Mouse (Mus musculus): ENCODE measurements around the gene Agap1. TPM values are rescaled to one million over a fixed set of nuclear protein-coding genes. Genes with fewer than 3 reads are reported as not detected.
A peak's percentile ranks its signal among the peaks of the same experiment; 100 is the strongest.

The Agap1 gene
- total RNA-seq, 2 experiments from 2014 or later = 21.7 to 29.5 TPM

DNA sequence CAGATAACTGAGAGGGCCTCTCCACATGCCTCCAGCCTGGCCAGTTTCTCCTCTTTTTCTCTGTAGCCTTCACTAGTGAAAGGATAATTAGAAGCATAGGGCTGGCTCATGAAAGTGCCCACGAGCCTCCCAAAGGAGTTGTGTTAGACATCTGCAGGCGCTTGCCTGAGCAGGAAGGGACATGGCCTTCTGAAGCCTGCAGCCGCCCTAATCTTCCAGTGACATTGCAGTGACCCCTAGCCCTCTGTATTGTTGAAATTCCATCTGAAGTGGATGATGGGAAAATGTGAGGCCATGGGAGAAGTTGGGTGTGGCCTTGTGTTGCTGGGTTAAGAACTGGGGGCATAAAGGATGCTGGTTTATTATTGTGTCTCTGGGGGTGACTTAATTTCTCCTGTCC lies 269.5 kb downstream of the Agap1 start:
- no peak for ATAC-seq (replicated peaks; ENCODE audit: low FRiP score, low TSS enrichment, poor library complexity, severe bottlenecking)

DNA sequence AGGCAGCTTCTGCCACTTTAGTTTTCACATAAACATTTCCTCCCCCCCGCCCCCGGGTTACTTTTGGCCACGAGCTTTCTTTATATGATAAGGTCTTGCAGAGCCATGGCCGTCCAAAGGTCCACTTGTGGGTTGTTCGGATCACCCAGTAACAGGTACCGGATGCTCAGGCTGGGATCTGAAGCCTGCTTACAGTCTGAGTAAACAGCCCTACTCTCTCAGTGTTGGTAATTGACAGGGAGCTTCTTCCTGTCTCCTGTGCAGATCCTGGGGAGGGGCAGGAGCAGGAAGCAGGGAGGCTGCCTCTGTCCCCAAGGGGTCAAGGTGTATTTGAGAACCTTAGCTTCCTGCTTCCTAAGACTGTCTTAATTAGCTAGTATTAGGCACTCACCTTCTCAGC lies 269.9 kb downstream of the Agap1 start:
- no peak for ATAC-seq (replicated peaks; ENCODE audit: low FRiP score, low TSS enrichment, poor library complexity, severe bottlenecking)

DNA sequence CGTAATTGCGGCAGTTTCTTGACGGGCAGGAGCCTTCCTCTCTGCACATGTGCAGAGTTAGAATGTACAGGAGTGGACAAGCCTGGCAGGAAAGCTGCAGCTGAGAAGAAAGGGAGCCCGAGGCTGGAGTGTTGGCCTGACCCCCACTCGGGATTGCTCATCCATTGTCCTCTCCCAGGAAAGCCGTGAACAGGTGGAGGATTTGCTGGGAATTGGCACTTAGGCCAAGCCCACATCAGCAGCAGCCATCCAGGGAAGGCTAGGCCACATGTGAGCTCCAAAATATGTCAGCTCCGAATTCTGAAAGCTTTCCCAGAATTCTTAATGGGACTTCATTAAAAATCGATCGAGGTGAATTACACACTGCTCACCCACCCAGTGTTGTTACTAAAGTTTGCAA lies 270.4 kb downstream of the Agap1 start:
- ATAC-seq (replicated peaks; ENCODE audit: low FRiP score, low TSS enrichment, poor library complexity, severe bottlenecking) = no peak

DNA sequence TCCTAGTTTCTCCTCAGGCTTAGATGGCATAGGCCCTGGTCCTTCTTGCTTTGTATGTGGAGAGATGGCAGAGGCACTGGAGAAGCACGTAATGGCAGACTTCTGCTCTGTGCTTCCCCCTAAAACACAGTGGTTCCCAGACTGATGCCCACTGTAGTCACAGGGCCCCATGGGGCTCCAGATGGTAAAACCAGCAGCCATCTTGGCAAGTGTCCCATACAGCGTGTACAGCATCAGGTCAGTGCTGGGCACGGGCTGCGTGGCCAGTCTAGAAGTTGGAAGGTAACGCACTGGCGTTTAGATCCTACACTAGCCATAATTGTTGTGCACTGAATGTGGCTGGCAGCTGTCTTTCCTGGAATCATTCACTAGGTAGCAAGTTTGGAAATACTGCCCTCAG lies 273.9 kb downstream of the Agap1 start:
- no peak for ATAC-seq (replicated peaks; ENCODE audit: low FRiP score, low TSS enrichment, poor library complexity, severe bottlenecking)

DNA sequence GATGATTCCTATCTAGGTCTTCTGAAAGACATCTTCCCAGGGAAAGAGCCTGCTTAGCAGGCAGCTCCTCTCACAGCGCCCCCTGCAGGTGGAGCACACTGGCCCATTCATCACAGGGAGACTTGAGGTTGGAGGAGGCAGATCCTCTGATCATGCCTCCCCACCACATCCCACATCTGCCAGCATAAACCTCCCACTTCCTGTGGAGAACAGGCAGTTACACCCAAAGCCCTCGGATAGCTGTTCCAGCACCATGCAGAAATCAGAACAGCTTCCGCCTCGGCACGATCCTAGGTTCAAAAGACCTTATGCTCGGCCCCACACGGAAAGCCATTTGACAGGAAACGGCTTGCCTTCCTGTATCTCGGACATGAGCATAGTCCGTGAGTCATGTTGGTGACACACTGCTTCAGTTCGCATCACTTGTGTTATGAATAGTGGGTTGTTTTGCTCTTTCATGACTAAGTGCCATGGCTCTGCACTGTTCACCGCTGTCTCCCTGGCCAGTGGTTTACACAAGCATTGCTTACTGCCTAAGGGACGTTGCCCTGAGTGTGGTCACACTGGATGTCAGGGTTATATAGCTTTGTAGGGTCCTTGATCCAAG lies 276.1 kb downstream of the Agap1 start:
- ATAC-seq (replicated peaks; ENCODE audit: low FRiP score, low TSS enrichment, poor library complexity, severe bottlenecking) = no peak

DNA sequence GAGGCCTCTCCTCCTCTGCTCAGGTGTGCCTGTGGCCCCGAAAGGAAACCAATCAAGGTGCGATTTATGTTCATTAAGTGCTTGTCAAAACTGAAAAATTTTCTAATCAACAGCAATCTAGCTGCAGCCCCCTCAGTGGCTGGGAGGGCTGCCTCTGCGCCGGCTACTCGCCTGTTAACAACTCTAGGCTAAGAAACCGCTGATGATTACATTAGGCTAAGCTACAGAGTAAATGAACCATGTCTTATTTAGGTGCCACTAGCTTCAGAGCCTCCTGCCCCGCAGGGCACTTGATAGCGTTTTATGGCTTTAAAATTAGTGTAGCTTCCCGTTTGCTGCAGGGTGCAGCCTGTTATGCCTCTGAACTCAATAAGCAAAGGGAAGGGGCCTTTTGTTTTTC lies 279.8 kb downstream of the Agap1 start:
- ATAC-seq (replicated peaks; ENCODE audit: low FRiP score, low TSS enrichment, poor library complexity, severe bottlenecking) = no peak

DNA sequence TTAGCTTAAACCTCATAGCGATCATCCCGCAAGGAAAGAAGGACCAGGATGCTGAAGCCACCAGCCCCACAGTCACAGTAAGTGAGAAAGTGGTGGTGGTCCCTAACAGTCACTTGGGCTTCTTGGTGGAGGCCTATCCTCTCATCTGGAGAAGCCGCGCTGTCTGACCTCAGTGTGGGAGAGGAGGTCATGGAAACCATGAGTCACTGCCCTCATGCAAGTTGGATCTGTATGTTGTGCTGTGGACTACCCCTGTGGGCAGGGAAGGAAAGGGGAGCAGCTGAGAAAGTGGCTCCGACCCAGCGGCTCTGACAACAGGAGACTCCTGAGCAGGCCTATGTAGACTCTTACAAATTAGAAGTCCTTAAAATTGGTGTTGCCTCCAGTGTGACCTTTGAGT lies 280.5 kb downstream of the Agap1 start:
- no peak for ATAC-seq (replicated peaks; ENCODE audit: low FRiP score, low TSS enrichment, poor library complexity, severe bottlenecking)

DNA sequence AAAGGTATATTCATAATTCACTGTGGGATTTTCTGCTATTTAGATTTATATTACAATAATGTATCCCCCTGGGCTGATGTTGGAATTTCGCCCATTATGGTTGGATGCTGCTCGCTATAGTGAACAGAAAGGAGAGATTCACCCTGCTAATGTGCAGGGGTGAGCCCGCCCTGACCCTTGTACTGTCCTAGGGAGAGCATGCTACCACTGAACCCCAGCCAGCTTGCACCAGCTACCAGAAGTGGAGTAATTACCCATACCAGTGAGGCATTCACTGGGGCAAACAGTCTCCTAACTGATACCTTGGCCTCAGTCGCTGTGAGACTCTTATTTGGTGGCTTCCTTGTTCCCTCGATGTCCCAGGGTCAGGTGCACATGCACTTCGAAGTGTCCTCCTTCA lies 281.4 kb downstream of the Agap1 start:
- ATAC-seq (replicated peaks; ENCODE audit: low FRiP score, low TSS enrichment, poor library complexity, severe bottlenecking) = no peak

DNA sequence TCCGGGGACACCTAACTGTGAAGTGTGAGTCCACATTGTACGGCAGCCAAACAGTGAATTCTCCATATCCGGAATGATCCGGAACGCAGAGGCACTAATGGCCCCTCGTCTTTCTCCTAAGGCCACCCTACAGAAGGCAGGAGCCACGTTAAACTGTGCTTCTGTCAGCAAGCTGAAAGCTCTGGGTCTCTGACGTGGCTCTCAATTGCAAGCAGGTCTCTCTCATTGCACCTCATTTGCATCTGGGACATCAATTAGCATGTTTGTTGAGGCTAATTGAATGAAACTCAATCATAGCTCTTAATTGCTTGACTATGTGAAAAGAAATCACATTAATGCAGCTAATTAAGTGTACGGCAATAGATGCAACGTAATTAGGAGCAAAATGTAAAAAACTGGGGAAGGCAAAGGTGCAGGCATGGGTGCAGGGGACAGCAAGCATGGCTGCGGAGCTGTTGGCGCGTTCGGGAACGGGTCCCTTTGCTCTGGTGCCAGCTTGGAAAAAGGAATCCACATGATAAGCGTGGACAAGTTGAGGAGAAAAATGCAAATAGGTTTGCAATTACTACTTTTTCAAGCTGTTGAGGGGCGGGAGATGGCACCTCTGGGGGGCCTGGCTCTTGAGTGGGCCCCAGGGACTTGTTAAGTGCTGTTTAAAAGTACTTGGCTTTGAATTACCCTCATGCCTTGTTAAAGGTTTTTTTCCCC lies 284.6 kb downstream of the Agap1 start:
- ATAC-seq (replicated peaks; ENCODE audit: low FRiP score, low TSS enrichment, poor library complexity, severe bottlenecking) = no peak

DNA sequence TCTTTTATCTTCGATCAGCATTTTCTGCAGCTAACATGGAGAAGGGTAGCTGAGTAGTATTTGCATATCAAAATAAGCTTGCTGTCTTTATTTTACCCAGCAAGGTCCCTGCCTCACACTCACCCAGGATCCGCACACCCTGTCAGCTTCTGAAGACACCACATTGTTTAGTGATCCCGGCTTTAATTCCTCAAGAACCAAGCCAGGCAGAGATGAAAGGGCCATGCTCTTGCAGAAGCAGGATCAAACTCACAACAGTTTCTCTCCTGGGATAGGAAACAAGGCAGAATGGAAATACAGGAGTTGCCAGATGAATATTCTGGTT lies 285.1 kb downstream of the Agap1 start:
- ATAC-seq (replicated peaks; ENCODE audit: low FRiP score, low TSS enrichment, poor library complexity, severe bottlenecking) = no peak

DNA sequence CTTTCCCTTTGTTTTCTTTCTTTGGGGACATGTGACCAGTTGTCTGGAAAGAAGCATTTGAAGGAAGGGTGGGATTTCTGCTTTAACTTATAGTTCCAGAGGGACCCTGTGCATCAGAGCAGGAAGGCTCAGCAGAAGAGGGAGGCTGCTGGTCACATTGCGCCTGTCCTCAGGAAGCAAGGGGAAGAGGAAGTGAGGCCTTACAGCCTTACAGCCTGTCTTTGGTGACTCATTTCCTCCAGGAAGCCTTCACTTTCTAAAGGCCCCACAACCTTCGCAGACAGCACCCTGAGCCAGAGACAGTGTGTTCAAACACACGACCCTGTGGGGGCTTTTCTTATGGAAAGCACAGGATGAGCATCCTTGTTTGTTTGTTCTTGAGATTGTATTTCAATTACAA lies 287.8 kb downstream of the Agap1 start:
- no peak for ATAC-seq (replicated peaks; ENCODE audit: low FRiP score, low TSS enrichment, poor library complexity, severe bottlenecking)

DNA sequence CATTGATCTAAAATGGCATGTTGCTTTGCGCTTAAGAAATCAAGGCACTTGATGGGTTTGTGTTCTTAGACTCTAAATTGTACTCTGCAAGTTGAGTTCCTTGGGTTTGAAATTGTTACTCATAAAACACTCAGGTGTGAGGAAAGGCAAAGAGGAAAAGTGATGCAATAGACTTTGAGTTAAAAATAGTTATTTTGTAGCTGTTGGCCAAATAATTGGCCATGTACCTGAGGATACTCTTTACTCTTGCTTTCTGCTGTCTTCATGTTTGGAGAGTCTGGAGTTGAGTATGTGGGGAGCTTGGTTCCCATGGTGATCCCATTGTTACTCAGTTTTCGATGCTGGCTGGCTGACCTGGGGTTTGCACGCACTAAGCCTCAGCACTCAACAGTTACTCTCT lies 291.6 kb downstream of the Agap1 start:
- ATAC-seq (replicated peaks; ENCODE audit: low FRiP score, low TSS enrichment, poor library complexity, severe bottlenecking) = no peak

DNA sequence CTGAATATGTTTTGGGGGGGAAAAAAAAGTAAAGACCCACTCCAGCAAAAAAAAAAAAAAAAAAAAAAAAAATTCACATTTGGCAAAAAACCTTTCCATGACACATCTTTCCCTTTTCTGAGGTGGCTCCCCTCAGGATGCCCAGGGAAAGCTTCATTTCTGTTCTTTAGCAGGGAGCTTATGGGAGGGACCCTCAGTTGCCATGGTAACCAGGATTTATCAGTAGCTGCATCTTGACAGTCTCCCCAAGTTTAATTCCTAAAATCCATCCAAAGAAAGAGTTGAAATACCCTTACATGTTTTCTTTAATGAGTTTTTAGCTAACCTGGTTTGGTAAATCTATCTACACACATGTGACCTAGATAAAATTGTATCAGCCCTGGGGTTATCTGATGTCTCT lies 295.1 kb downstream of the Agap1 start:
- ATAC-seq (replicated peaks; ENCODE audit: low FRiP score, low TSS enrichment, poor library complexity, severe bottlenecking) = no peak

DNA sequence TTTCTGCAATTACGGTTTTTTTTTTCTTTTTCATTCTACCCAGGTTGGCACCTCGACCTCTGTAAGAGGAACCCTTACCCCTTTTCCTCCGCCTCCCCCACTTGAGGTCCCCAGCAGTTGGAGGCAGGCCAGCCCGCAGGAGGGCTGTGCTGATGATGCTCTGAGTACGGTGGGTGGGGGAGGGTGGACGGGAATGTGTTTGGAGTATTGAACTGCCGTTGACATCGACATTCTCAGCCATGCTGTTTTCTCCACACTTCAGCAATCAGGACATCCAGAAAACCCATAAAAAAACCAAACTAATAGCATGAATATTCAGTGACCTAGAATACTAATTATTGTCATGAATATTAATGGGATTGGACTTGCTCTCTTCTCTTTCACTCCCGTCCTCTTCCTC lies 295.9 kb downstream of the Agap1 start:
- no peak for ATAC-seq (replicated peaks; ENCODE audit: low FRiP score, low TSS enrichment, poor library complexity, severe bottlenecking)

DNA sequence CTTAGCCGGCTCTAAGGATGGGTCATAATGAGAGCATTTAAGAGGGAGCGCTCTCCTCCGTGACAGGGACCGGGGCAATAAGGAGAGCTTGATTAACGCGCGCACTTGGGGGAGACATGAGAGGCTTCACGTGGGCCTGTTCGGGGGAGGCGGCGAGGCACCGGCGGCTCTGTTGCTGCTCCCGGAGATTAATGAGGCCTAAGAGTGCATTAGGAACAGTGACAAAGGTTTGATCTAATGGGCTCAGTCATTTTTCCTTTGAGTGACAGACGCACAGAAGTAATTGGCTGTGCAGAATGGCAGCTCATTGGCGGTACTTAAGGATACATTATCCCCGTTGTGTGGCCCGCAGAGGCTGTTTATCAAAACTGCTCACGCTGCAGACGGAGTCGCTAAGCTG lies 296.3 kb downstream of the Agap1 start:
- ATAC-seq (replicated peaks; ENCODE audit: low FRiP score, low TSS enrichment, poor library complexity, severe bottlenecking) = no peak

DNA sequence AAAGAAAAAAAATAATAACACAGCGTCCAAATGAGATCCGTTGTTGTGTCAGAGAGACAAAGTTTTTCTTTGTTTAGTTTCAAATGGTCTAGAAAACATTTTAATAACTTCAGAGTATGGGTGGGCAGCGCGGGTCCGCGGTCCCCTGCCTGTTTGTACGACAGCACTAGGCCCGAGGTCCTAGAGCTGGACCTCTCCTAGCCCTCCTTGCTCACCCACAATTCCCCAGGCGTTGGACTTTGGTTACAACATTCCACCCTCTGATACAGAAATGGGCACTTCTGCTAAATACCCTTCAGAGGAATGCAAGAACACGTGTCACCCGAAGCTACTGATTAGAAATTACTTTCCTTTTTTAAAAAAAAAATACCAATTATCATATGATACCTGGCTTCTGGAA lies 296.7 kb downstream of the Agap1 start:
- no peak for ATAC-seq (replicated peaks; ENCODE audit: low FRiP score, low TSS enrichment, poor library complexity, severe bottlenecking)

DNA sequence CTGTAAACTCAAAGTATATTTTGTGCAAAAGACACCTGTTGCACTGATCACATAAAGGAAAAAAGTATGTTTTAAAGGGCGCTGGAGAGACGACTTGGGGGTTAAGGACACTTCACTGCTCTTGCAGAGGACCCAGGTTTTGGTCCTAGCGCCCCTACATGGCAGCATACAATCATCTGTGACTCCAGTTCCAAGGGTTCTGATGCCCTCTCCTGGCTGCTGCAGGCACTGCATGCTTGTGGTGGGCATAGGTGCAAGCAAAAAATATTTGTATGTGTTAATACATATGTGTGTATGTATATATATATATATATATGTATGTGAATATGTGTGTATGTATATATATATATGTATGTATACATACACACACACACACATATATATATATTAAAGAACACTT lies 298.1 kb downstream of the Agap1 start:
- no peak for ATAC-seq (replicated peaks; ENCODE audit: low FRiP score, low TSS enrichment, poor library complexity, severe bottlenecking)

DNA sequence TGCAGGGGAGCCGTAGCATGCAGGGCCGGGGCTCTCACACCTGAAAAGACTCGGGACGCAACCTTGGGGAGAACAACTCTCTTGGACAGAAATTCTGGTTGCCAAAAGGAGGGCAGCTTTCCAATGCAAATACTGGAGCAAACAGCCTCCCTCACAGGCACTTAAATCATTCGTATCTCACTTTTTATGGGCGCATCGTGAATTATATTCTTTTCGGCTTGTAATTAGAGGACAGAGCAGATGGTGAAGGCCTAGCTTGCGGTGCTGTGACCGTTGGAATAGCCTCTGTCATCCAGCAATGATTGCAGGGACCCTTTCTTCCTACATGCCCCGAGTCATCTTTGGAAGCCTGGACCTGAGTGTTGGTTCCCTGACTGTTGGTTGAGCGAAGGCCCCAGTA lies 300.8 kb downstream of the Agap1 start:
- ATAC-seq (replicated peaks; ENCODE audit: low FRiP score, low TSS enrichment, poor library complexity, severe bottlenecking) = no peak

DNA sequence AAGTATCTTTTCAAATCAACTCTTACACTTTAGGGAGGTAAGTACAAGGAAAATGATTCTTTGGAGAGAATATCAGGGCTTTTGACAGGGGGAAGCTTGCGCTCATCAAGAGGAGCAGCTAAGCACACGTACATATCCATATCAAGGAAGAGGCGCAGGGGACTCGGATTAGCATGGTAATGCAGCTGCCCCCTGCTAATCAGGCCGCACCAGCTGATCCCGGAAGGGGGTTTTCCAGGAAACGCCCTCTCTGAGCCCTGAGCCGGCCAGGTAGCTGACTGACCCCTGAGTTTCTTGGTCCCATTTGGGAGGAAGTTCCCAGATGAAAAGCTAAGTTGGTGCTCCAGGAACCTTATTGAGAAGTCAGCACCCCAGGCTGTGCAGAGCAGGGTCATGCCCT lies 301.8 kb downstream of the Agap1 start:
- ATAC-seq (replicated peaks; ENCODE audit: low FRiP score, low TSS enrichment, poor library complexity, severe bottlenecking) = no peak

DNA sequence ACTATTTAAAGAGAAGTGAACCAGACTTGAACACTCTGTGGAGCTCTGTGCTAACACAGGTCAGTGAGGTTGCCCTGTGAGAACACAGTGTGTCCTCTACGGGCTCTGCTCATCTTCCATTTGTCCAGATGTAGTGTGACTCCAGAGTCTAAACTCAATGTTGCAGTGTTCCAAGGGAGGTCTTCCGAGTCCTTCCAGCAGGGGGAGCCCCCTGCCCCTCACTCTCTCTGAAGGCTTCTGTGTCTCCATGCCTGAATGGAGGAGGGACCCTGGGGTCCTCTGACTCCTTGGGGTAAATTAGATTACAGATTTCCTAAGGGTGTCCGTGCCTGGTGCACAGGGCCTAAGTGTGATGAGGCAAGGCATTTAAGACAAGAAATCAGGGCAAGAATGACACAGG lies 302.9 kb downstream of the Agap1 start:
- ATAC-seq (replicated peaks; ENCODE audit: low FRiP score, low TSS enrichment, poor library complexity, severe bottlenecking) = 0 out of 2 replicates have a peak, but pooled peaks have one; percentile 44

DNA sequence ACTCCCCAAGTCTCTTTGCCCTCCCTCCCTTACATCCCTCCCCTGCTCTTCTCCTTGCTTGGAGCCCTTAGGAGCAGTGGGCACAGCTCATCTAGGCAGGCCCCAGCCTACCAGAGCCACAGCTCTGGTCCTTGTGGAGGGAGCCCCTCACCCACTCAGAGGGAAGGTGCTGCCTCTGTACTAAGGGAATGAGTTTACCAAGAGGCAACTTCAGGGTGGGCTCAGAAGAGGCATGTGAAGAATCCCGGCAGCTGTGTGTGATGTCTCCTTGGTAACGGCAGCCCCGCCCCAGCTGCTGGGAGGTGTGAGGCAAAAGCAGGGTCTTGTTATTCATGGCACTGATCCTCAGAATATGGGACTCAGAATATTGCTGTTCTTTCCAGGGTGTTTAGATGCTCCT lies 309.3 kb downstream of the Agap1 start:
- ATAC-seq (replicated peaks; ENCODE audit: low FRiP score, low TSS enrichment, poor library complexity, severe bottlenecking) = no peak

DNA sequence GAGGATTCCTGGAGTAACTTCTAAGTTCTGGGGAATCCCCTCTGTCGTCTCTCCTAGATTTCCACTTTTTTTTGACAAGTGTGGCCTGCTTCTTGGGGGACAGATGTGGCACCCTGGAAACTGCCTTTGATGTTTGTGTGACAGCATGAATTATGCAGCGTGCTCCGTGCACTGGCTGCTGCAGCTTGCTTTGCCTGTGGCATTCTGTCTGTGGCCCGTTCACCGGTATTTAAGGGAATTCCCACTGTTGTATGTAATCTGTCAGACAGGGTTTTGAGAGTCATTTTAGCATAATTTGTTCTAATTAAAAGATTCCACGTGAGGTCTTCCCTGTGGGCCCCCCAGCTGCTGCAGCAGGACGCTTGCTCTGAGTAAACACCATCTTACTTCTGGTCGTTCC lies 312.3 kb downstream of the Agap1 start:
- no peak for ATAC-seq (replicated peaks; ENCODE audit: low FRiP score, low TSS enrichment, poor library complexity, severe bottlenecking)
